Mouse (Mus musculus): ENCODE measurements around the gene Sntn.

The Sntn gene

DNA sequence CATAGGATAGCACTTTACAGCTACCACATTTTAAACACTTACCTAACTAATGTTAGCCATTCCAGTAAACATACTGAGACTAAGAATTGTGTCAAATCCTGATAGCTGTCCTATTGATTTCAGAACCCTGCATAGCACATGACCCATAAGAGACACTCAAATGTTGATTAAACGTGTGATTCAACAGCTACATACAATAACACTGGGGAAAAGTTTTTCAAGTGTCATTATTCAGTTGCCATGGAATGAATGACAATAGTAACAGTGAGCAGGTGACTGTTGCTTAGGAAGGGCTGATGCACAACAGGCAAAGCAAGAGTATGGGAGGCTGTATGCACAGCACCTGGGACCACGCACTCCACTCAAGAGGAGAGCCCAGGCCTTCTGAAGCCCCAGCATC, at the start of gene Sntn:
Sntn (plus strand) TSS at position 301 of the 400 bp plus-strand sequence.
- CTCF ChIA-PET: no interaction called here

DNA sequence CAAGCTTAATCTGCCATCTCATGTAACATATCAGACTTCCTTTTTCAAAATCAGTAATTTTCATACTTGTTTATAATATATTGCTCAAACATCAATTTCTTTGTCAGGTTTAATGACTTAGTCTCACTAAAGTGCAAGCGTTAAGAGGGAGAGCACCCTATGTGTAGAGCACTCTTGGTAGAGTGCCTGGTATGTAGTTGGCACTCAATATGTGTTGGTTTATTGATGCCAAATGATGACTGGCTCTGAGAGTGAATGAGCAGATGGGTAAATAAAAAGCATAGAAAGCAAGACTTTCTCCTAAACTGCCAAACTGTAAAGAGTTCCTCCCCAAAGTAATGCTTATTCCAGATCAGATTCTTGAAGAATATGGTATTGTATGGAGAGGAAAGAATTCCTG, 20.8 kb upstream of the Sntn start:
- CTCF ChIA-PET: no interaction called here

DNA sequence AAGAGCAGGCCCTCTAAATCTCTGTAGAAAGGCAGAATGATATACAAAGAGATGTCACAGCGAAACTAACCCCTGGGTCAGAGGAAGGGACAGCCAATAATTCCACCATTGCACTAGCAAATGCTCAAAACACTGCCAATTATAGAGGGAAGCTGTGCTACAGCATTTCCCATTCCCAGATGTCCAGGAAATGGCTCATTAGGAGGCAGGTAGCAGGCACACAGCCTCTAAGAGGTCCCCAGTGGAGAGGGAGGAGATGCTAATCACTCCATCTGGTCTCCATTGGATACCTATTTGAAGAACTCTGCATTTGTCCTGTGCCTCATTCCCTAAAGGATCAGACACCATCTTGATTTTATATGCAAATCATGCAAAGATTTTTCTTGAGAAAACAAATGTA, 19.6 kb upstream of the Sntn start:
- CTCF ChIA-PET: no interaction called here

DNA sequence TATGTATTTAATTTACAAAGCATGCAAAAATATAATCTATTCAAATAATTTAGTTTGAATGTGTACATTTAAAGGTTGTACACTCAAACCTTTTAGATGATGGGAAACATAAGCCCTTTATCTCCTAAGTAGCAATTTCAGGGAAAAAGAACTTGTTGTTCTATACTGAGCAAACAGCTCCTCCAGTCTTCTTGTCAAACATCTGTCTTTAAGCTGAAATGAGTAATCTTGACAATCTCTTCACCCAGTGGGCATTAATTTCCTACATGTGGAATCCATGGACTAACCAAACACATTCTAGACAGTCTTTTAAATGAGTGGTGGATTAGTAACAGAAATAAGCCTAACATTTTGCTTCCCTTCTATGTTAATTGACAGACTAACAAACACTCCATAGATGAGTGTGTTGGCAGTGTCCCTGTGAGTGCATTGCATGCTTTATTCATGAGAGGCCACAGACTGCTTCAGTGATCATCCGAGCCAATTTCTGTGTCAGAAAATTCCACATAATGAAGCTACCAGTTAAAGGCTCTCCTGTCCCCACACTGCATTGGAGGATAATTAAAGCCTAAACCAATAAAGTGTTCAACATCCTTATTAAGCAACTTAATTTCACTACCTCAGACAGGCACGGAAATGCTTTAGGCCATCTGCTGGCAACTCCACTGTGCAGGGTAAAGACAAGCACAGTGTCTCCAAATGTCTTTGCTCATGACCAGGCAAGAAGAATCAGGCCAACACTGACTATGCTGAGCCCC, 19.0 kb upstream of the Sntn start:
- CTCF ChIA-PET: no interaction called here

DNA sequence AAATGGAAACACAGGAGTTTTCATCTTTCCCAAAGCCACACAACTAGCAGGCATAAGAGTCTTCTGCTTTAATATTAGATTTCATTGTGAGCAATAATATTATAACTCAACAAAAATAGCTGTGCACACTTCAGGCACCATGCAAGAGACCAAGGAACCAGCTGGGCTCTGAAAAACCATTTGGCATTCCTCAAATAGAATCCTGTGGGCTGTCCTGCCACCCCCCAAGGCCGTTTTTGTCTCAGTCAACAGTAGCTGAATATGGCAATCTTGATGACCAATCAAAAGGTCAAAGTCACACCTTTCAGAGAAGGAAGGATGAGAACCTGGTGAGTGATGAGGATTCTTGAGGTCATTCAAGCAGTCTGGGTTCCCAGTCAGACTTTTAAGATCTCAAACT, 16.0 kb downstream of the Sntn start:
- CTCF ChIA-PET: no interaction called here

DNA sequence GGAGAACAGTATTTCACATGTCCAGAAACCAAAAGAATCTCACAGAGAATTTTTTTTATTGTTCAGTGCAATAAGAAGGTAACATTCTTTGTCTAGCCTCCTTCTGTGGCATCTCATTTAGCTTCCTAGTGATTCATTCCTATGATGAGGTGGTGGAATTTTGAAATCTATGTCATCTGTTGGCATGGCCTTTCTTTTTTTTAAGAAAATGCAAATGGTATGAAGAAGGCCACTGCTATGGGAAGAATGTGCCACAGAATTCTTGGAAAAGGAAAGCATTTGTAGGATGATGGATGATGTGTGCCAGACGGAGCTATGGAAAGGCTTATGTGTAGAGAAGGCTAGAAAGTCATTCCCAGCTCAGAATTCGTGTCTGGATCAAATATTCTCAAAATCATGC, 19.8 kb downstream of the Sntn start:
- CTCF ChIA-PET: no interaction called here

DNA sequence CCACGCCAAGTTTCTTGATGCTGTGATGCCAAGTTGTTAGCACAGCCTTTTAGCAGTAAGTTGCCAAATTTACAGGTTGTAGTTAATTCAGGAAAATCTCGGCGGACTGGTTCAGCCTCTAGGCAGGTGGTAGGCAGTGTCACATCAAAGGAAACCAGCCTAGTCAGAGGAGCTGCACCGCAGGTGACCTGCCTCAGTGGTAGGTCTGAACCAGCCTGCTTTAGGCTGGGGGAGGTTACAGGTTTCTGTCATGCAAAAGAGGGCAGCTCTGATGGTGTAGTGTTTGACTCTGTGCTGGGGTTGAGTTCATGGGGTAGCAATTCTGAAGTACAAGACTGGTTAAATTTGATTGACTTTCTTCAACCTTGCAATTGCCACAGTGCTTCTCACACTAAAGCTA, 61.6 kb downstream of the Sntn start:
- CTCF ChIA-PET: no interaction called here

Data from spleen, embryonic (tissue).